Mouse (Mus musculus) embryonic stem cell, embryonic (primary cell): ENCODE measurements at regions not wholly inside any gene's neighbourhood (a gene's known extent, or its start where the extent isn't known, plus 50 kb on each side); places are given as distances from the start of the nearest gene placed in this dataset.

Experiments used
- CTCF ChIA-PET, 4 experiments: fragments of 300-600 bp in 2 of 4; fragments of 350-600 bp in 2 of 4; sonication (Branson Sonifier 250); formaldehyde crosslinking; loops; one replicate each; lab custom pipeline; 2022; ENCODE audit warnings: inconsistent platforms in 2 of 4; lab: Charles Lee
- POLR2A ChIA-PET, 4 experiments: fragments of 300-600 bp in 2 of 4; fragments of 350-600 bp in 2 of 4; sonication (Branson Sonifier 250); formaldehyde crosslinking; loops; one replicate each; lab custom pipeline; 2022; ENCODE audit warnings: antibody characterized with exemption in 4 of 4, inconsistent platforms in 1 of 4; lab: Charles Lee

DNA sequence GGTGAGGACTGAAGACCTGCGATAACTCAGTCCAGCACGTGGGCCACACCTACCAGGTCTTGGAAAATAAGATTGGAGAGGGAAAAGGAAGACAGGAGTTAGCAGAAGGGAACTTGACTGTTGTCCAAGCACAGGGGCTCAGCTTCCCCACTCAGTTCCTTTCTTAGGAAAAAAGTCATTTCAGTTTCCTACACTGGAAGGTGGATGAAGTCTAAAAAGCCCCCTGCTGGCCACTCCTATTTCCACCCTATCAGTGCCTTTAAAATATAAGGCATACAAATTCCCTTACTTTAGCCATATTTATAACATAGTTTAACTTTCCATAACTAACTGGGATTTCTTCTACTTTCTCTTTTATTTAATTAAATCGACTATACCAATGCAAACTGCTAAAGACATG is 173.4 kb downstream of the Nrip1 start:
- POLR2A ChIA-PET: no interaction called here
- CTCF ChIA-PET: no interaction called here

DNA sequence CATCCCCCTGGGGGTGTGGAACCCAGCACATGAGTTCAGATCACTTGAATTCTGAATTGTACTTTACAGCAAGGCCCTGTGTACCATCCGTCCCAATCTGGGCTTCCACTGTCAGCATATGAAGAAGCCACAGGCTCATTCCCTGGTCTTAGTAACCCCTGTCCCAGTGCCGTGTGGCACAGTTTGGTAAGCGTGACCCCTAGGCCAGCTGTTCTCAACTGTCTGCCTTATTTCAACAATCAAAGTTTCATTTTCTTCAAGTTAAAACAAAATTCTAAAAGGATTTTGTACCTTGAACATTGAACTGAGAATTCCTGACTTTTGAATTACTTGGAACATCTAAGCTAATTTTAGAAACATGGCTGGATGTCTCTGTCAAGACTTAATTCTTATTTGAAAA is 174.6 kb downstream of the Nrip1 start:
- CTCF ChIA-PET: interaction anchor here in 1 of 4 experiments (0.5 kb wide), 1 partner anchor 167 kb away, joined by 11 read pairs; no protein-coding TSS in a partner anchor

DNA sequence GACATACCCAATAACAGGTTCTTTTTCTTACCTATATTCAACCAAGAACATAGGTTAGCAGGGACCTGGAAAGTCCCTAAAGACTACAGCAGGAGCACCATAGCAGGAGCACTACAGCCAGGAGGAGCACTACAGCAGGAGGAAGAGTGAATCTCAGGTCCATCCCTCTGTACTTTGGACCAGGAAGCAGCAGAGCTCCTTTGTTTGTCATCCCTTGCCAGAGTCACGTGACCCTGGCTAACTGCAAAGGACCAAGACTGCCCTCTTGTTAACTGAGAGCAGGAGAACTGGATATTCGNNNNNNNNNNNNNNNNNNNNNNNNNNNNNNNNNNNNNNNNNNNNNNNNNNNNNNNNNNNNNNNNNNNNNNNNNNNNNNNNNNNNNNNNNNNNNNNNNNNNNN is 172.2 kb upstream of the Samsn1 start:
- ChIA-PET CTCF (no interaction called here), POLR2A (interaction anchor here in 1 of 4 experiments (0.6 kb wide), 1 partner anchor 297 kb away, joined by 5 read pairs; no protein-coding TSS in a partner anchor)

More for the DNA sequence above, 174.6 kb downstream of the Nrip1 start:
- POLR2A ChIA-PET: no interaction called here

DNA sequence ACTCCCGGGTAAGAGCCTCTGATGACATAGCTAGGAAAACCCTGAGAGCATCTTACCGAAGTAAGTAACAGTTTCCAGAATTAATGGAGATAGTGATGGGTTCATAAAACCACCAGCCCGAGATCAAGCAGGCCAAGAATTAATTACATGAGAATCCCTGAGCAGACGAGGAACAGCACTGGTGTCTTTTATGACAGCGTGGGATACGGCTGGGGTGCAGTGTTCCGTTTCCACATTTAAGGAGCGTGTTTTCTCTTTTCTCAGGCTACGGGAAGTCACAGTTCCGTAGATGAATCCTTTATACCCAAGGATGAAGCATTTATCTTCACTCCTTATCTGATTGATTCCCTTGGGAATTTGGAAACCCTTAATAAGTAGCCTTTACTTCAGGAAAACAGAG is 169.1 kb upstream of the Samsn1 start:
- POLR2A ChIA-PET: no interaction called here
- CTCF ChIA-PET: no interaction called here

DNA sequence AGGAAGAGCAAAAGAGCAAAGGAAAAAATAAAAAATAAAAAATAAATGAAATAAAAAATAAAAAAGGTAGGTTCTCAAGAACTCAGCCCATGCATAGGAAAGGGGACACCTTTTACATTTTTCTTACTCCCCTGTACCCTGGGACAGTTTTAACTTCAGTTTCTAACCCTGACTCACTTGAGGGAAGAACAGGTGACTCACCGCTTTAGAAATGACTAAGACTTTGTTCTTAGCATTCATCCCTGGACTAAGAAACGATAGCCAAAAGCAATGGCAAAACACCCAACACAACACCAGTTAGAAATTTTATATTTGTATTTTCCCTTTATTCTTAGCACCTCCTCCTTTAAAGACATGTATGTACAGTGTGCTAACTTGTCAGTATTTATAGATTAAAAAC is 161.5 kb upstream of the Samsn1 start:
- POLR2A ChIA-PET: no interaction called here

DNA sequence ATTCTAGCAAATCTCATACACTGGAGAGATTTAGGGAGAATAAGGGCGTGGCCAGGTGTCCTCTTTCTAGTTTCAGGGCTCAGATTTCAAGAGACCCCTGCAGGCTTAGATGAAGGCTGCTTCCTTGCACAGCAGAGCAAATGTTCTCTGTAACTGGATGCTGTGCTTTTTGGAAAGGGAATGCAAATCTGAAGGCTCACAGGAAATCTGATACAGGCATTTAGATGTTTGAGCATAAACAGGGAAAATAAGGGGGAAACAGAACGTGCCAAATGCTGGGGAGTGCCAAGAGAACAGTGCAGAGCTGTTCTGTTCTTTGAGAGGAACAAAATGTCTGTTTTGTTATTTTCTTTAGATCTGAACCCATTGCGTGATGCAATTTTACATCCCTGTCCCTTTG is 161.0 kb upstream of the Samsn1 start:
- POLR2A ChIA-PET: no interaction called here
- CTCF ChIA-PET: no interaction called here

More for the DNA sequence above, 161.5 kb upstream of the Samsn1 start:
- CTCF ChIA-PET: no interaction called here

DNA sequence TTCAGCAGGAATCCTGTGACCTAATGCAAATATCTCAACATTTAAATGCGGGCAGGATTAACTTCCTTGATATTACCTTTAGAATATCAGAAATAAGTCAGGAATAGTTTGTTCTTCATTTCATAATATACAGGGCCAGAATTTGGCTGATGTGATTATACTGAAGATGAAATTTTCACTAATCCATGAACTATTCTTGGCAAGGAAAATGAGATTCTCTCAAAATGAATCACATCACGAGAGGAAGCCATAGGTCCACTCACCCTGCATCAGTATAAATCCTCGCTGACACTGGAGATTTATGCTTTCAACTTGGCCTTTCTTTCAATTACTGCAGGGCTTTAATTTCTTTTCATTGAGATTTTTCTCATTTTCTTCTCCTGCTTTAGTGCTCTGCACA is 159.5 kb upstream of the Samsn1 start:
- POLR2A ChIA-PET: no interaction called here
- CTCF ChIA-PET: no interaction called here

DNA sequence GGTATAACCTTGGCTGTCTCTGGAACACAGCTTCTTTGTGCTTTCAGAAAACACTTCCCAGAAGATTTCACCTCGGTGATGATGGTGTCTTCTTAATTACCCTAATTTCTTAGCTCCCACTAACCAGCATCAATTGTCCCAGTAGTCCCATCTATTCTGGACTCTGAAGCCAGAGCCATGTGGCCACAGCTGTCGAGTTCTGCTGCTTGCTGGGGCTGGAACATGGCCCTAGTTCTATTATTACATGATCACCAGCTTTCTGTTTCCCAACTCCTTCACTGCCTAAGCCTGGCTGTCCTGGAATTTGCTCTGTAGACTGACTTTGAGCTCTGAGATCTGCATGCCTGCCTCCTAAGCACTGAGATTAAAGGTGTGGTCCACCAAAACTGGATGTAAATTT is 145.6 kb upstream of the Samsn1 start:
- ChIA-PET CTCF (no interaction called here), POLR2A (no interaction called here)

DNA sequence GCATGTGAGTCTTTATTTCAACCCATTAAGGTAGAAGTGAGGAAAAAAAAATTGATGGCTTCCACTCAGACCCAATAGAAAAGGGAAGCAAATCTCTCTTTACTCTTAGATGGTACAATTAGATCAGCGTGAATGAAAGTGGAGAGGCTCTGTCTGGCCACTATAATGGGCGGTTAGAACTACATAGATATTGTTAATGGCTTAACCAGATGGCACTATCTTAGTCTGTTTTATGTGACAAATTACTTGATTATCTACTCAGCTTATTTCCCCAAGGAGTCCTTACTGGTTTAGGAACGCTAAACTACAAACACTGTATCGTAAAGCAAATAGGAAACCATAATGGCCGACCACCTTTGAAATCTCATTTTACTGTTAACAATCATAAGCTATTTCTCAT is 138.8 kb upstream of the Samsn1 start:
- ChIA-PET POLR2A (interaction anchor here in 1 of 4 experiments (0.8 kb wide), 1 partner anchor 31 kb away, joined by 5 read pairs; no protein-coding TSS in a partner anchor), CTCF (no interaction called here)

DNA sequence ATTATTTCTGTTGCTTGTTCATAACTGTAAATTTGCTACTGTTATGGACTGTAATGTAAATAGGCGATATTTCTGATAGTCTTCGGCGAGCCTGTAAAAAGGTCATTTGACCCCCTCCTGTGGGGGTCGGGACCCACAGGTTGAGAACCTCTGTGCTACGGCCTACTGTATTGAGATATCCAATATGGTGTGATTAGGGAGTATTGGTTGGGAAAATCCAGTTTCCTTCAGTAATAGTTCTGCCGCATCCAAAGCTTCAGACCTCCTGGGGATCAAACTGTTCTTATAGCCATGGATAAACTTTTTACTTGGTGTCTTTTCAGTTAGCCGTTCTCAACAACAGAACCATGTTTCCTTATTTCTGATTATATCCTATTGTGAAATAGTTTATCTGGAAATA is 136.5 kb upstream of the Samsn1 start:
- CTCF ChIA-PET: interaction anchor here in 1 of 4 experiments (0.9 kb wide), 1 partner anchor 707 kb away, joined by 3 read pairs; no protein-coding TSS in a partner anchor
- POLR2A ChIA-PET: no interaction called here

DNA sequence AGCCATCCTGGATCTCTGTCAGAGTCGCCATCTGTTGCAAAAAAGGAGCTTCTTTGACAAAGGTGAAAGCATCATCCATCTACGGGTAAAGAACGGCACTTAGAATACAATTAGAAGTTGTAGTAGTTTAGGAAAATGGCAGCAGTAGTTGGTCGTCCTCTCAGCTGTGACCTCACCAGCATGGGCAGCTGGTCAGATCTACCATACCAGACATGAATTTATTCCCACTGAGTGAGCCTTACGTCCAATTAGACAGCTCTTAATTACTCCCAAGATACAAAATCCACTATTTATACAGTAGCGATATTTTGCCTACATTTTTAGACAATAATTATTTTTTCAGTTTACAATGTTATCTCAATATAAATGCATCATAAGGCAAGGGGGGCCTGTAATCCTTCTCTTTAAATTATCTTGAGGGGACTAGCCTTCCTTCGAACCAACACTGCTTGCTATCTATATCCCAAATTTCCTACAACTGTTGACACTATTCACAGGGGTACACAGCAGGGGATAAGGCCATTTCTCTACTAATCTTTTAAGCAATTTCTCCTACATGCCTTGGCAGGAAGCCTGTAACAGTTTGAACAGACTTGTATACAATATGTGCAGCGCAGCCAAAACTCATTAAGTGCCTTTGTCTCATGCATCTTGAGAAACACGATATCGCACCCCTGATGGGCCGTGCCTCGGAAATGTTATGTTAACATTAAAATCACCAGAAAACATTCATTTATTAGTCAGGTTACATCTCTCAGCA is 131.9 kb upstream of the Samsn1 start:
- POLR2A ChIA-PET: no interaction called here
- CTCF ChIA-PET: no interaction called here

DNA sequence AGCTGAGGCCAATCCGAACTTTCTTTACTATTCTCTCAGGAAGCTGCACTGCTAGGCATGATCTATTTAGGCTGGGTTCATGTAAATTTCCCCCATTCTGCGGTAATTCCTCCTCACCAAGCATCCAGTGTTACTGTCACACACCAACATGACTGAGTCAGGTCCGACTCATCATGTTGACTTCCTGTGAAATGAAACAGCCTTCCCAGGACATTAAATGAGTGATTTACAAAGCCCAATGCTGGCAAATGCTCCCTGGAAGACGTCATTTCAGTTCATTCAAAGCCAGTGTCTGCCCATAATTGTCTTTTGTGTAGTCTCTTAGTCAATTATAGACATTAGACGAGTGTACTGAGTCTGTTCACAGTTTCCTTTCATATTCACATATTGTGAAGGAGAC is 127.5 kb upstream of the Samsn1 start:
- POLR2A ChIA-PET: no interaction called here
- CTCF ChIA-PET: no interaction called here

DNA sequence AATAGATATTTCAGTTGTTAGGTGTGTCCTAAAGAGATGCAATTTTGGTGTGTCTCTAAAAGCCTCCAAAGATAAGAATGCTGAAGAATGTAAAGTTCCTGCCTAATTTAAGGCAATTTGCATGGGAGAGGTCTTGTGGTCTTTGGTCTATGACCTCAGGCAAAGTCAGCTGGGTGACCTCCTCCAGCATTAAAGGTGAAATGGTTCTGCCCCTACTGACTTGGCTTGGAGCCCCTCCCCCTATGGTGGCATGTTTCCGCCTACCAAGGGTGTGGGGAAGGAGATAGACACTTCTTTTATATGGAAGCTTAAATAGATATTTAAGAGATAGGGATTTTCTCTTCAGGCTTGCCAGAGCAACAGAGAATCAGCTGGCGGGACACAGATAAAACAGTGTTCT is 111.8 kb upstream of the Samsn1 start:
- ChIA-PET POLR2A (no interaction called here), CTCF (no interaction called here)

DNA sequence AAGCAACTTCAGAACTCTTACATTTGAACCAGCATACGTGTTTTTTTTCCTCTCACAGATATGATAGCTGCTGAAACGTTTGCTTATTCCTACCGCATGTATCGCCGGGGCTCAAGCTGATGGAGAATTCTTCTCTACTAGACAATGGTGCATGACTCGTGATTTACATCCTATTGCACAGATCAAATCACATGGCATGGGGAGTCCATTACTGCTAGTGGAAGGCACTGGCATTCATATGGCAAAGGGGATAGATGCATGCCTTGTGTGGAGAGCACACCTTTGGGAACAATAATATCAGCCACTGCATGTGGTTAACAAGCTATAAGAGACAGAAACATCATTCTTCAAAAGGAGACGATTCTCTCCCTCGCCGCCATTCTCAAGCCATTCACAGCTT is 108.4 kb upstream of the Samsn1 start:
- ChIA-PET POLR2A (no interaction called here), CTCF (interaction anchor here in 1 of 4 experiments (0.6 to 1.2 kb wide), 2 partner anchors 351 to 364 kb away, joined by 5 to 6 read pairs; partner anchors contain the start of gene Hspa13)

DNA sequence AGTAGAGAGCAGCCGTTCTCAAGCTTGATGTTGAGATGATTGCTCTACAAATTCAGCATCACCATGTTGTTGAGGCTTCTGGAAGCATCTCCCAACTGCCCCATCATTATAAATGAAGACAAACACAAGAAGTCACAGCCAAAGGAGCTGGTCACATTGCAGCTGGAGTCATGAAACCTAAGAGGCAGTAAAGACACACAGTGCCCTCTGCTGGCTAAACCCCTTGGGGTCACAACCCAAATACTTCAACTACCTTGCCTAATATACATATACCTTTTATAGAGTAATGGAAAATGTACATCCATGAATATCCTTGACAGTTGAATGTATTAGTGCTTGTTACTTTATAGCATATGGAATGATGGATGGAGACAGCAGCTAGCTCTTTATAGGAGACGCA is 107.9 kb upstream of the Samsn1 start:
- ChIA-PET CTCF (interaction anchor here in 1 of 4 experiments (0.6 to 1.2 kb wide), 2 partner anchors 350 to 363 kb away, joined by 5 to 6 read pairs; partner anchors contain the start of gene Hspa13), POLR2A (no interaction called here)

DNA sequence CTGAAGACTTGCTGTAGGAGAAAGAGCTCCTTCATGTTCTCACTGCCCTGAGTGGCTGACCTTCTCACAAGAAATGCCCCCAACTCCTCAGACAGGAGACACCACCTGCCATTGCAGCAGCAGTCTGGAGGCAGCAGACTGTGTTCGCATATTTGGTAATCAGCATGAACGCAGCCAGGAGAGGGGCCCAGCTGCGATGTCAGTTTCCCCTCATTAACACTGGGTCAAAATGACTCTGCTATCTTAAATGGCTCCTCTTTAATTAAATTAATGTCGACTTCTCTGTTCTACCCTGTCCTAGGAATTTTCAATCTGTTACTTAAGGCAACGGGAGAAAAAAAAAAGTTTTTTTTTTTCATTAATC is 100.9 kb upstream of the Samsn1 start:
- POLR2A ChIA-PET: no interaction called here
- CTCF ChIA-PET: no interaction called here

DNA sequence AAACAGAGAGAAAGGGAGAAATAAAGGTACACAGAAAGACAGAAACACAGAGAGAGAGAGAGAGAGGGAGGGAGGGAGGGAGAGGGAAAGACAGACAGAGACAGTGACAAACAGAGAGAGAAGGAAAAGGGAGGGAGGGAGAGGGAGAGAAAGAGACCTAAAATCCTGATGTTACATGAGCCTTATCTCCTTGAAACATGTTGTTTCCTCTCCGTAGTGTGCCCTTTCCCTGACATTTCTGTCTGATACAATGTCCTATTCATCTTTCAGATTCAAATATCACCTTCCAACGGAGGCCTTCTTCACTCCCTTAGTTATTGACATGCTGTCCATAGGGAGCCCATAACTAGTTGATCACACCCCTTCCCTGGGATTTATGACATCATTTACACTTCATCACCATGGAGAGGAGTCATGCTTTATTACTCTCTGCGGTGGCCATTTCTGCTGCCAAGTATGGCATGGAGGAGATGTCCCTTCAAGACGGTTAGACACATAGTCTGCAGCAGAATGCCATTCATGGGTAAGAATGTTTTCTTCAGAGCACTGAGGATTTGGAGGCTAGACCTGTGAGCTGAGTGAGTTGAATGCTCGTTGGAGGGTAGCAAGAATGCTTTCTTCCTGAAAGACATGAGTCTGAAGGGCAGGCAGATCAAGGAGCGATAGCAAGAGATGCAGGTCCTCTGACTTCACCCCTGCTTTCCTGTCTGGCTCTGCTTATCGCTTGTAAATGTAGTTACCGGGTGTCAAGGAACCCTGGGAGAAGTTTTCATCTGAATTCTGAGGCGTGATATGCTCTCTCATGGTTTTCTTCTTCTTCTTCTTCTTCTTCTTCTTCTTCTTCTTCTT is 100.3 kb upstream of the Samsn1 start:
- ChIA-PET POLR2A (interaction anchor here in 1 of 4 experiments (0.6 kb wide), 1 partner anchor 84 kb away, joined by 4 read pairs; no protein-coding TSS in a partner anchor), CTCF (no interaction called here)

DNA sequence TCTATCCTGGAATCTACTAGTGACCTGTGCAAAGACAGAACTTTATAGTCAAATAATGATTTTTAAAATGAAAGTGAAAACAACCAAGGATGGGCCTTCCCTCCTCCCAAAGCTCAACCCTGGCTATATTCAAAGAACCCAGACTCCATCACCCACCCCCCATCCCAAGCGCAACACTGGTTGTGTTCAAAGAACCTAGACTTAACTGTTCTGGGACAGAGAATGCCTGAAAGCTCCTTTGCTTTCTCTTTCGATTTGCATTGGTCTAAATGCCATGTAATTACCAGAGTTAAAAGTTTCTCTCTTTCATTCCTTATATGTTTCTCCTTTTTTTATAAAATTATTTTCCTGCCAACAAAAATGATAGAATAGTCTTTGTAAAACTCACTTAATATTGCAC is 98.6 kb upstream of the Samsn1 start:
- CTCF ChIA-PET: no interaction called here
- POLR2A ChIA-PET: no interaction called here

DNA sequence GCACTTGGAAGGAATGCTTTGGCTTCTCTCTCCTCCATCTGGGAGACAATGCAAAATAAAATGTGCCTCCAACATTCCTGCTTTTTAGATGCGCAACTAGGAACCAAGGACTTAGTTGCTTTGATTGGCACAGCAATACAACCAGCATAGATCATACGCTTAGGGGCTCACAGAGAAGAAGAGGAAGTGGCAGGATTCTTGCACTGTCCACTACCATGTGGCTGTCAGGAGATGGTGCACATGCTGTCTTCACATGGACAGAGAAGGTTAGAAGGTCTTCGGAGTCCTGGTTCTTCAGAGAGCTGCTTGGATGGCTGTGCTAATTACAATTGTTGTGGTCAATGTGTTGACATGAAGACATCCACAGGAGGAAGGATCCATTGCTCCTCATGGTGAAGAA is 88.3 kb upstream of the Samsn1 start:
- POLR2A ChIA-PET: no interaction called here
- CTCF ChIA-PET: no interaction called here

DNA sequence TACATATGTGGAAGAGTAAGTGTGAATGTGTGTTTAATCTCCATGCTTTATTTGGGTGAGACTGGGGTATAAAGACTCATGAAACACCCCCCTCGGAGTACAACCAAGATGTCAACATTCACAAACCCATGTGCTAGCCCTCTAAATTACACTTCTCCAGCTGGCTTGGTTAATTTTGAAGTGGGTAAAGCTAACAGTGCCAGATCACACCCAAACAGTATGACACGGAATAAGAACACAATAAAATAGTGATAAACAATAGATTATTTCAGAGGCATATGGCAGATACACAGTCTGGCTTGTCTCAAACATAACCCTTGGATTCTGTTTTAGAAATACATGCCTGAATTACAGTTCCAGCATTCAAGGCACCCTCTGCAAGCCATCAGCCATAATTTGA is 86.4 kb upstream of the Samsn1 start:
- POLR2A ChIA-PET: no interaction called here
- CTCF ChIA-PET: no interaction called here
